Mouse (Mus musculus): ENCODE data around the gene Bbs10. TPM values are rescaled to one million over a fixed set of nuclear protein-coding genes. Genes with fewer than 3 reads are reported as not detected.

The Bbs10 gene
- total RNA-seq, 1 experiment from 2014 or later, result 4.7 TPM

Other genes with a start within 250 kb of the Bbs10 start
- 162 and 180 TPM in 2 replicates for gene Osbpl8, start 133.9 kb upstream of the Bbs10 start, total RNA-seq (2017)
- gene Nap1l1, start 174.5 kb downstream of the Bbs10 start, total RNA-seq (2017), result 611 and 635 TPM in 2 replicates
- gene Phlda1, start 207.6 kb downstream of the Bbs10 start, total RNA-seq (2017), result 0.88 and 3.4 TPM in 2 replicates

All from hematopoietic stem cell, adult 5-6 weeks (primary cell).